Mouse (Mus musculus) heart, adult 18-20 months (tissue): ENCODE results near the gene Asdurf. TPM values are rescaled to one million over a fixed set of nuclear protein-coding genes. Genes with fewer than 3 reads are reported as not detected.

Source experiments
- total RNA-seq, 2 experiments: library from RNA; stranded (reverse); gene quantifications; 2 replicates each; pipeline ENCODE4 v1.2.3; 2021

Gene Asdurf
- total RNA-seq, 2 experiments from 2014 or later = not detected

Other genes with a start within 250 kb of the Asdurf start
- not detected for gene 1700019A02Rik, start 165.0 kb downstream of the Asdurf start, total RNA-seq
- 10 to 100 TPM; 12.3 to 14.9 TPM for gene Pms1, start 55.6 kb downstream of the Asdurf start, total RNA-seq
- 10 to 100 TPM; 13.6 to 15.2 TPM for gene Ormdl1, start 55.5 kb downstream of the Asdurf start, total RNA-seq
- gene Gm28778, start 55.5 kb downstream of the Asdurf start, total RNA-seq = 1 to 10 TPM; 3.1 to 4.4 TPM
- gene Osgepl1, start 39.0 kb downstream of the Asdurf start, total RNA-seq = 10 to 100 TPM; 57.9 to 61.4 TPM
- not detected for gene Gm28551, start within 50 bp of the Asdurf start, total RNA-seq
- 10 to 100 TPM; 61.6 to 65.3 TPM for gene Asnsd1, start 133 bp upstream of the Asdurf start, total RNA-seq